Mouse (Mus musculus): ENCODE results near the gene Olfr1178.

Gene Olfr1178

DNA sequence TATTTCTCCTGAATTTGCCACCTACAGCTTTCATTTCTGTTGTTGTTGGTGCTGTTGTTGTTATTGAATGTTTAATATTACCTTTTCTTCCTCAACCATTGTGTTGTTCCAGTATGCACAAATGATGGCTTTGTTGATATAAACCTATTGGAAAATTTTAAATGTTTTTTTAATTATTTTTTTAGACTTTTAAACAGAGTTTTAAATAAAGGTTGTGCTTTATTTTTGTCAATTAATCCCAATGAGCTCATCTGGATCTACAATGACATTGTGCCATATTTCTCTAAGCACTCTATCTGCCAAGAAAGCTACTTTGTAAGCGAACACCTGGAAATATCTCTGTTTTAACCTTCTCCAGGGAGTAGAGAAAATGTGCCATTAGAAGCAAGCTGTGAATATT, at the start of gene Olfr1178:
Olfr1178 (plus strand) TSS at position 301 of the 400 bp plus-strand sequence.
- DNase-seq (ENCODE audit: low spot score in 2 of 2) = no peak

DNA sequence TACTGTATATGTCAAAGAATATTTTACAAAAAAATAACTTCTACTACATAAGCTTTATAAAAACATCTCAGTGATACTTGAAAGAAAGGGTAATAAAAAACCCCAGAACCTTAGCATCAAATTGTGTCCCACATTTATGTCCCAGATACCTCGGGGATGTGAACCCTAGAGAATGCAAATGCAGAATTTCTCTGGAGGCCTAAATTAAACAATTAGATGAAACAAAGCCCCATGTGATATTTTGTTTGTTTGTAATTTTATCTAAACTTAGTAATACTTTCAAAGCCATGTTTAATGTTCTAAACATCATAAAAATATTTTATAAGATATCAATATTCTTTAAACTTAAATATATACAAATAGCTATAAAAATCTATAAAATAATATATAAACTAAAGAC, 40.5 kb upstream of the Olfr1178 start, which contains the start of gene Olfr1177-ps:
Olfr1177-ps (minus strand) TSS at position 101 of the 400 bp plus-strand sequence.
- no peak for DNase-seq (ENCODE audit: low spot score in 2 of 2)

DNA sequence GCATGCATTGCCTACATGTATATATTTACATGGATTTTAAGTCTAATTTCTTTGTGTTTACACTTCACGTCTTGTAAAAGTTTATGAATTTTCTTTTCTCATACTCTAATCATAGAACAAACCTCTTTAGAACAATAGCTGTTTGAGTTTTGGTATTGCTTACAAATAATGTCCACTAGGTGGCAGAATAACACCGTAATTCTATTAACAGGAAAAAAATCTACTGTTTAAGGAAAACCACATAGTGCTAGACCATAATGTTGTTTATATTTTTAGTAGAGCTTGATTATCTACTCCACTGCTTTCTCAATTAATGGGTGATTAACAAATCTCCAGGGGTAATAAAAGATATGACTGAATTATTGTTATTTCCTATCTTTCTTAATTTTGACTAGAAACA, 30.6 kb upstream of the Olfr1178 start:
- no peak for DNase-seq (ENCODE audit: low spot score in 2 of 2)

DNA sequence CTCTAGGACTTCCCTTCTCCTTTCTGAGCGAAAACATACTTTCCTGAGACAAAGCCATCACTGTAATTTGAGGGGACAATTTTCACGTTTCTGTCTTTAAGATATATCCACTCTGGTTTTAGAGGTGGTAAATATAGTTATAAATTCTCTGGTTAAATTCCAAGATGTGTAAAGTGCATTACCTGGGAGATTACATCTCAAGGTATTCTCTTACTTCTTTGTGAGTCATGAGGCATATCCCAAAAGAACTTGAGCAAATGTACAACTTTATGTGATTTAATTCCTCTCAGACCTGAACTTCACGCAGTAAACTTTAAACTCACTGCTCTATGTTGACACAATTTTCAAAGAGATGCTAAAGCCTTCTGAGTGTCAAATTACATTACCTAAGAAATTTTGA, 19.5 kb downstream of the Olfr1178 start, which contains the start of gene Olfr1179:
Olfr1179 (minus strand) TSS at position 101 of the 400 bp plus-strand sequence.
- no peak for DNase-seq (ENCODE audit: low spot score in 2 of 2)

DNA sequence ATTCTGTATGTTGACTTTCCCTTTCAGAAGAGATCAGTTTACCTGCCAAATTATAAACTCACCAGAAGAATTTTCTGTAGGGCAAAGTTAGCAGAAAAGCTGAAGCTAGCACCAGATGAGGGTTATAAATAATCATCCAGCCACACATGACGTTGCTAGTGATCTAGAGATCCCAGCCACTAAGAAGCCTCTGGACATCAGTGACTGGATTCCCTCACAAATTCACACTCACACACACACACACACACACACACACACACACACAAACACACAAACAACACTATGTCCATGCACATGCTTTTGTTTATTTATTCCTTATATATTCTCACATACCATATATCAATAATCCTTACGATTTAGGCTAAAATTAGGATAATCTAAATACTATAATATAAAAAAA, 32.2 kb downstream of the Olfr1178 start, which contains the start of gene Olfr1180:
Olfr1180 (minus strand) TSS at position 101 of the 400 bp plus-strand sequence.
- no peak for DNase-seq (ENCODE audit: low spot score in 2 of 2)

DNA sequence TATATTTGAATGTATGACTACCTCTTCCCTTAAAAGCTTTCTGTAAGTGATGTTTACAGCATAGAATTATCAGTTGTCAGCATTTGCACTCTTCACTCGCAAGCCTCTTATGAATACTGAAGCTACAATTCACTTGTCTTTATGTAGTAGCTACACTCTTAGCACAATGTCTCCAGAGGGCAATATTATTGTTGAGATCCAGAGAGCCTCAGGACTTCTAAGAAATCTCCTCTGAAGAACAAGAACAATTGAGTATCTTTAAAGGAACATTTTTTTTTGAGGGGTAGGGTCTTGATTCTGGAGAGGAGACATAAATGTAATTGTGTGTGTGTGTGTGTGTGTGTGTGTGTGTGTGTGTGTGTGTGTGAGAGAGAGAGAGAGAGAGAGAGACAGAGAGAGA, 39.2 kb downstream of the Olfr1178 start, which contains the start of gene Olfr1181:
Olfr1181 (minus strand) TSS at position 101 of the 400 bp plus-strand sequence.
- DNase-seq (ENCODE audit: low spot score in 2 of 2) = no peak

DNA sequence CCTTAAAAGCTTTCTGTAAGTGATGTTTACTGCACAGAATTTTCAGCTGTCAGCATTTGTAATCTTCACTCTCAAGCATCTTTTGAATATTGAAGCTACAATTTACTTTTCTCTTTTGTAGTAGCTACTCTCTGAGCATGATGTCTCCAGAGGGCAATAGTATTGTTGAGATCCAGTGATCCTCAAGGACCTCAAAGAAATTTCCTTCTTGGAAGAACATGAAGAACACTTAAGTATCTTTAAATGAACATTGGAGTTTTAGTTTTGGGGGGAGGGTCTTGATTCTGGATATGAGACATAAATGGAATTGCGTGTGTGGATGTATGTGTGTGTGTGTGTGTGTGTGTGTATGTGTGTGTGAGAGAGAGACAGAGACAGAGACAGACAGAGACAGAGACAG, 62.2 kb downstream of the Olfr1178 start, which contains the start of gene Gm13757:
Gm13757 (minus strand) TSS at position 101 of the 400 bp plus-strand sequence.
- DNase-seq (ENCODE audit: low spot score in 2 of 2) = no peak

Measured in urinary bladder, postnatal 4 days (tissue).